Mouse (Mus musculus) heart, postnatal 14 days (tissue): ENCODE results near the gene Gm6676. TPM values are rescaled to one million over a fixed set of nuclear protein-coding genes. Genes with fewer than 3 reads are reported as not detected.
"Not testable (repeated sequence)": the region's sequence is repeated elsewhere in the genome, so short reads cannot be mapped to it uniquely, and the experiment has no call there.

Experiments
- DNase-seq, 2 experiments: peaks; one replicate each; pipeline ENCODE4 v3.0.0; 2021 to 2022
- intact Hi-C: fragments of 180-260 bp; cut with DNase I; formaldehyde crosslinking; loops from one replicate; pipeline ENCODE4 v1.15.1; 2025
- long read RNA-seq, 2 experiments: library from polyadenylated mRNA; stranded (forward); transcript quantifications; one replicate each; pipeline ENCODE4 v2.0.0; 2021
- total RNA-seq, 2 experiments: library from RNA; stranded (reverse); gene quantifications; 2 replicates each; pipeline ENCODE4 v1.2.3; 2021

Gm6676 gene
- not detected for total RNA-seq
- long read RNA-seq, experiment 1 = 0 reads
- long read RNA-seq, experiment 2 = 0 reads

DNA sequence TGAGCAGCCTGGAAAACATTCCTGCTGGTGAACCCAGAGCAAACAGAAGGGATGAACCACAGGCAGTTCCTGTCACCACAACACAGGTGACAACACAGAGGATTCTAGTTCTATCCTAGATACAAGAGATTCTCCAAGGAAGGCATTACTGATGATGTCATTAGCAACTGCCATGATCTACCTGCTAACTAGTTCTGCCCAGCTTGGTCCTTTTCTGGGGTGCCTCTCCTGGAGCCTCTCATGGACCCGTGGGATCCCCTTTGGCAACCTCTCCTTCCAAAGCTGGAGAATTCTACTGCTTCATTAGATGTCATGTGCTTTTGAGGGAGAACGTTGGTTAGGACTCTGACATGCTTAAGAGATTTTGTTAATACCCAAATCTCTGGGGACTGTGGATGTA is at the start of gene Gm6676:
Gene Gm6676, minus strand, starts transcription at position 101 of the 400 bp plus-strand sequence.
- intact Hi-C loops = not testable (repeated sequence)

DNA sequence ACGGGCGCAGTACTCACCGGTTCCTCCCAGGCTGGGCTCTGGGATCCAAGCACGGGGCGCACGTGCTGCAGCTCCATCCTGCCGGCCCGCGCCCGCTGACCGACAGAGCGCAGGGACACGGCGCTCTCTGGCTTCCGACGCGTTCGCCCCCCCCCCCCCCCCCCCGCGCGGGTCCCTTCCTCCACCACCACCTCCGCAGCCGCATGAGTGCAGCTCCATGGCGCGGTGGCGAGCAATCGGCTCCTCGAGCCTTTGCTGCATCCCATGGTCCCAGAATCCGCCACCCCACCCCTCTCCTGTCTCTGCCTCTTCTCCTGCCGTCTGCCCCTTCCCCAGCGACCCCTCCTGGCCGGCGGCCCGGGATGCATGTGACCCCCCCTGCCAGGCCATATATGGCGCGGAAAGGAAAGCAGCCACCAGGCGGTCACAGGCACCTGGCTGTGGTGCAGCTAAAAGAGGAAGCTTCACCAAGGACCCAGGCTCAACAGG is 49.3 kb upstream of the Gm6676 start, which contains the start of gene Gm3512:
Gene Gm3512, minus strand, starts transcription at position 51 of the 489 bp plus-strand sequence.
- intact Hi-C loops = not testable (repeated sequence)
- DNase-seq = peak in 1 of 2 experiments; percentile 0

More for the DNA sequence above, at the start of gene Gm6676:
- DNase-seq = not testable (repeated sequence)

DNA sequence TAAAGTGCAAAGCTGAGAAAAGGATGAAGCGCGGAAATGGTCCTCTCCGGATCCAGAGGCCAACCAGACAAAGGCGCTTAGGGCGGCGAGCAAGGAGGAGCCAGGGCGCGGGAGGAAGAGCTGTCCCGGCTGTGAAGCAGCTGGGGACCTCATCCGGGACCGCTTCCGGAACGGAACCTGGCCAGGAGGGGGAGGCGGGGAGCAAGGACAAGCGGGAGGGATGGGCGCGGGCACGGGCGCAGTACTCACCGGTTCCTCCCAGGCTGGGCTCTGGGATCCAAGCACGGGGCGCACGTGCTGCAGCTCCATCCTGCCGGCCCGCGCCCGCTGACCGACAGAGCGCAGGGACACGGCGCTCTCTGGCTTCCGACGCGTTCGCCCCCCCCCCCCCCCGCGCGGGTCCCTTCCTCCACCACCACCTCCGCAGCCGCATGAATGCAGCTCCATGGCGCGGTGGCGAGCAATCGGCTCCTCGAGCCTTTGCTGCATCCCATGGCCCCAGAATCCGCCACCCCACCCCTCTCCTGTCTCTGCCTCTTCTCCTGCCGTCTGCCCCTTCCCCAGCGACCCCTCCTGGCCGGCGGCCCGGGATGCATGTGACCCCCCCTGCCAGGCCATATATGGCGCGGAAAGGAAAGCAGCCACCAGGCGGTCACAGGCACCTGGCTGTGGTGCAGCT is 19.9 kb downstream of the Gm6676 start:
- DNase-seq = peak; percentile 1 to 4
- intact Hi-C loops = not testable (repeated sequence)

DNA sequence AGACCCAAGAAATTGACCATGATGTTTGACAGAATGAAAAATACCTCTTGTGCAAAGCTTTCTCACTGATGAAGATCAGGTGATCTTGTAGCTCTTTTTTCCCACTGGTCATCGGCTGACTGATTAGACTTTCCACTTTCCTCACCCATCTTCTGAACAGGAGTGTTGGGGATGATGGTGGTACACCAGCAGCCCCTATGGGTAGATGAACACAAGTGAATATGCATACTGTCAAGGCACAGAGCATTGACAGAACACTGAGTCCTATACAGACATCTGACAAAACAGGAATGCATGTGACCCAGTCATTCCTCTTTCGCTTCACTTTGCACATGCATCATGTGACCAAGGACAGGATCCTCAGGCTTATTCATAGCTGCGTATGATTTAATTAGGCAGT is 24.7 kb downstream of the Gm6676 start, which contains the start of gene Gm3696:
Gene Gm3696, minus strand, starts transcription at position 101 of the 400 bp plus-strand sequence.
- DNase-seq, intact Hi-C loops: not testable (repeated sequence)

Other genes starting within 250 kb of the Gm6676 start
- gene Gm3667, start 235.4 kb downstream of the Gm6676 start, total RNA-seq = under 1 TPM; 0.33 to 0.56 TPM
- gene Gm6356, start 151.6 kb downstream of the Gm6676 start, total RNA-seq = not detected
- under 1 TPM; 0.24 to 0.33 TPM for gene Gm10406, start 98.0 kb downstream of the Gm6676 start, total RNA-seq
- gene Gm3685, start 80.4 kb downstream of the Gm6676 start, total RNA-seq = not detected
- gene Gm3696, start 24.8 kb downstream of the Gm6676 start, total RNA-seq = under 1 TPM in 1 of 2 experiments, not detected in 1; 0.32 TPM
- gene Gm3512, start 49.1 kb upstream of the Gm6676 start, total RNA-seq = under 1 TPM; 0.48 to 0.56 TPM
- gene Gm16434, start 69.1 kb upstream of the Gm6676 start, total RNA-seq = not detected
- gene Gm3727, start 139.3 kb upstream of the Gm6676 start, total RNA-seq = not detected
- gene Gm3739, start 189.6 kb upstream of the Gm6676 start, total RNA-seq = under 1 TPM; 0.26 to 0.37 TPM
- not detected for gene Gm5797, start 207.0 kb upstream of the Gm6676 start, total RNA-seq
- gene Gm8374, start 239.7 kb upstream of the Gm6676 start, total RNA-seq = not detected